Mouse (Mus musculus) liver, embryonic 14 days (tissue): ENCODE results near the gene Saal1. TPM values are rescaled to one million over a fixed set of nuclear protein-coding genes. Genes with fewer than 3 reads are reported as not detected.

ENCODE experiments used
- polyA plus RNA-seq: library from polyadenylated mRNA; depleted of rRNA; stranded (reverse); fragments of >200 nt; gene quantifications from 2 replicates; pipeline ENCODE4 v1.2.3, GENCODE M21; 2012; rRNA removed

Gene Saal1
- polyA plus RNA-seq = 6.5 and 7.4 TPM in 2 replicates

GRCm38 (mm10) chr7:46710390-46710844 lies at the start of gene Saal1:
TSS of gene Saal1 (minus strand) at chr7:46710680.

DNA sequence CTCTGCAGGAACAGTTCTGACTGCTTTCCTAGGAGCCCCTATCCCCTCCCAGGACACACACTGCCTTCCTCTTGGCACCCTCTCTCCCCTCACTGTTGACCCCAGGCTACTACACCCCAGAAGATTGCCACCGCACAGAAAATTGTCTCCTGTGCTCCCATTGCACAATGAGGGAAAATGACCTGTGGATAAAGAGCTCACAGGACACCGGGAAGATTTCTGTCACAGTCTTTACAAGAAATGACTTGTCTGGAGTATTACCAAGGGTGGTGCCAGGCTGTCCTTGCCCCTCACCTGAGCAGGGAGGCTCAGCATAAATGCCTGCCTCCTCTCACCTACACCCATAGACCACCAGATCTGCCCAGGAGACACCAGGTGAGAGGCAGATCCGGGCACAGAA lies 41.0 kb upstream of the Saal1 start, which contains the start of gene Saa2:
Gene Saa2, plus strand, starts transcription at position 301 of the 400 bp plus-strand sequence.

GRCm38 (mm10) chr7:46742880-46743279 lies 32.4 kb upstream of the Saal1 start, which contains the start of gene Saa1:
TSS of gene Saa1 (minus strand) at chr7:46742980.

GRCm38 (mm10) chr7:46732458-46732857 lies 22.0 kb upstream of the Saal1 start, which contains the start of gene Saa4:
TSS of gene Saa4 (minus strand) at chr7:46732603.

GRCm38 (mm10) chr7:46715600-46715999 lies 5.1 kb upstream of the Saal1 start, which contains the start of gene Saa3:
TSS of gene Saa3 (minus strand) at chr7:46715700.

DNA sequence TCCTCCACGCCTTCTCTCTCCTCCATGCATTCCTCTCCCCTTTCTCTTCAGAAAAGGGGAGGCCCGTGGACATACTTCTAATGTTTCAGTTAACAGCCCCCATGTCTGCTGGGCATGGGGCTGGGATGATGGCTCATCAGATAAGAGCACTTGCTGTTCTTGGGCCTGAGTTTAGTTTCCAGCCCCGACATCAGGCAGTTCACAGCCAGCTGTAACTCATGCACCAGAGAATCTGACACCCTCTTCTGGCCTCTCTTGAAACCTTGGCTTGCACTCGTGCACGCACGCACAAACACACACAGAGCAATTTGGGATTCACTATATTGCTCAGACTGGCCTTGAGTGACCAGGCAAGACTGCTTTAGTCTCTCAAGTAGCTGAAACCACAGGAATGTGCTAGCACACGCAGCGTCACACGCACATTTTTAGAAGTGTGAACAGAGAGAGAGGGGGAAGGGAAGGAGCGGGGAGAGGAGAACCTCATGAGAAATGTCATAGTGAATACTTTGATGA lies 38.3 kb downstream of the Saal1 start, which contains the start of gene Tph1:
Gene Tph1, minus strand, starts transcription at position 378 of the 513 bp plus-strand sequence.

GRCm38 (mm10) chr7:46639692-46640031 lies 70.8 kb downstream of the Saal1 start, which contains the start of gene Sergef:
TSS of gene Sergef (minus strand) at chr7:46639807.

Other genes starting within 250 kb of the Saal1 start
- gene Sergef, start 70.9 kb downstream of the Saal1 start, polyA plus RNA-seq = 3.4 and 3.6 TPM in 2 replicates
- gene Tph1, start 38.1 kb downstream of the Saal1 start, polyA plus RNA-seq = not detected in 2 replicates
- 1.2 and 1.7 TPM in 2 replicates for gene Saa3, start 5.0 kb upstream of the Saal1 start, polyA plus RNA-seq
- gene Saa4, start 21.9 kb upstream of the Saal1 start, polyA plus RNA-seq = 7.1 and 7.3 TPM in 2 replicates
- not detected in 2 replicates for gene Saa1, start 32.3 kb upstream of the Saal1 start, polyA plus RNA-seq
- not detected in 2 replicates for gene Saa2, start 41.1 kb upstream of the Saal1 start, polyA plus RNA-seq
- 6.5 and 7.5 TPM in 2 replicates for gene Hps5, start 85.4 kb upstream of the Saal1 start, polyA plus RNA-seq
- 14.1 and 16.0 TPM in 2 replicates for gene Gtf2h1, start 85.4 kb upstream of the Saal1 start, polyA plus RNA-seq
- 348 and 395 TPM in 2 replicates for gene Ldha, start 130.8 kb upstream of the Saal1 start, polyA plus RNA-seq
- gene Ldhc, start 150.5 kb upstream of the Saal1 start, polyA plus RNA-seq = 0.16 TPM in 2 replicates
- 16.2 and 22.1 TPM in 2 replicates for gene Tsg101, start 209.3 kb upstream of the Saal1 start, polyA plus RNA-seq
- gene Uevld, start 247.8 kb upstream of the Saal1 start, polyA plus RNA-seq = 4.0 and 4.6 TPM in 2 replicates